Mouse (Mus musculus) CH12.LX (cell line): ENCODE measurements around the gene Adi1. TPM values are rescaled to one million over a fixed set of nuclear protein-coding genes. Genes with fewer than 3 reads are reported as not detected.

Source experiments
- DNase-seq: peaks from one replicate; pipeline ENCODE4 v3.0.0-alpha.2; 2013; ENCODE audit errors: extremely low read depth
- H3K27ac ChIP-seq: 2 replicates; pipeline ENCODE4 v1.5.1; 2012; ENCODE audit warnings: low read depth, mild to moderate bottlenecking, control low read depth, moderate library complexity; ENCODE audit not compliant: insufficient read depth
- H3K27me3 ChIP-seq: replicated peaks from 2 replicates; pipeline ENCODE3; 2012; ENCODE audit warnings: inconsistent platforms
- H3K36me3 ChIP-seq, 2 experiments: replicated peaks in 1 of 2; 2 replicates each; pipeline versions ENCODE3 to v1.6.1; 2012; ENCODE audit warnings: inconsistent platforms in 1 of 2, low read length in 1 of 2, mild to moderate bottlenecking in 1 of 2, mixed read lengths in 1 of 2, moderate library complexity in 1 of 2; ENCODE audit not compliant: control insufficient read depth in 1 of 2, insufficient read depth in 1 of 2
- H3K4me1 ChIP-seq, 2 experiments: 2 replicates each; pipeline ENCODE4 v1.6.1; 2012; ENCODE audit warnings: inconsistent platforms in 1 of 2, moderate library complexity in 1 of 2; ENCODE audit not compliant: insufficient read depth in 2 of 2, control insufficient read depth in 1 of 2
- H3K4me2 ChIP-seq: 2 replicates; pipeline ENCODE4 v1.6.1; 2012; ENCODE audit warnings: low read depth, mild to moderate bottlenecking, control low read depth; ENCODE audit not compliant: poor library complexity, insufficient read depth, severe bottlenecking
- H3K4me3 ChIP-seq, 3 experiments: fragments of 150-350 bp in 1 of 3; sonication (generic) in 1 of 3; replicated peaks in 1 of 3; 2 replicates each; pipeline versions ENCODE3 to v1.5.1; 2011 to 2012; ENCODE audit warnings: low read depth in 2 of 3, low read length in 2 of 3, mild to moderate bottlenecking in 2 of 3, moderate library complexity in 2 of 3, control low read depth in 1 of 3, improper control_type of control experiment in 1 of 3, inconsistent platforms in 1 of 3, mixed read lengths in 1 of 3; ENCODE audit not compliant: poor library complexity in 1 of 3
- H3K79me2 ChIP-seq: replicated peaks from 2 replicates; pipeline ENCODE4 v1.6.1; 2012; ENCODE audit warnings: mild to moderate bottlenecking, moderate library complexity; ENCODE audit not compliant: control insufficient read depth, poor library complexity, insufficient read depth, severe bottlenecking; ENCODE audit errors: extremely low read depth
- H3K9ac ChIP-seq: 2 replicates; pipeline ENCODE4 v1.6.1; 2012; ENCODE audit warnings: low read depth, mild to moderate bottlenecking, control low read depth, moderate library complexity; ENCODE audit not compliant: insufficient read depth
- H3K9me3 ChIP-seq: replicated peaks from 2 replicates; pipeline ENCODE3; 2012; ENCODE audit warnings: low read length, inconsistent platforms, mixed read lengths
- BHLHE40 ChIP-seq: IDR thresholded peaks from 2 replicates; pipeline ENCODE4 v1.6.1; 2011; ENCODE audit warnings: mild to moderate bottlenecking, low read depth, low read length, improper control_type of control experiment
- CTCF ChIP-seq, 2 experiments: IDR thresholded peaks in 1 of 2; conservative IDR thresholded peaks in 1 of 2; 2 replicates each; pipeline ENCODE4 v1.5.1; 2011 to 2012; ENCODE audit warnings: low read depth in 2 of 2, low read length in 2 of 2, improper control_type of control experiment in 1 of 2, inconsistent platforms in 1 of 2, mild to moderate bottlenecking in 1 of 2, moderate library complexity in 1 of 2
- ELF1 ChIP-seq: IDR thresholded peaks from 2 replicates; pipeline ENCODE4 v1.6.1; 2014; ENCODE audit warnings: low read depth, mild to moderate bottlenecking, inconsistent platforms, low read length, improper control_type of control experiment
- HCFC1 ChIP-seq: IDR thresholded peaks from 2 replicates; pipeline ENCODE4 v1.6.1; 2012; ENCODE audit warnings: low read depth, mild to moderate bottlenecking, inconsistent platforms, low read length, improper control_type of control experiment
- IRF4 ChIP-seq: IDR thresholded peaks from 2 replicates; pipeline ENCODE4 v1.6.1; 2014; ENCODE audit warnings: low read depth, mild to moderate bottlenecking, inconsistent platforms, low read length, improper control_type of control experiment
- MAZ ChIP-seq: IDR thresholded peaks from 2 replicates; pipeline ENCODE4 v1.6.1; 2012; ENCODE audit warnings: low read depth, mild to moderate bottlenecking, inconsistent platforms, low read length, improper control_type of control experiment, moderate library complexity
- MEF2A ChIP-seq: IDR thresholded peaks from 2 replicates; pipeline ENCODE4 v1.6.1; 2014; ENCODE audit warnings: low read depth, mild to moderate bottlenecking, inconsistent platforms, low read length, improper control_type of control experiment, borderline replicate concordance
- MYC ChIP-seq: IDR thresholded peaks from 2 replicates; pipeline ENCODE4 v1.6.1; 2011; ENCODE audit warnings: low read depth, mild to moderate bottlenecking, improper control_type of control experiment, low read length
- NELFE ChIP-seq: IDR thresholded peaks from 2 replicates; pipeline ENCODE4 v1.6.1; 2011; ENCODE audit warnings: low read depth, low read length, improper control_type of control experiment
- NRF1 ChIP-seq: IDR thresholded peaks from 2 replicates; pipeline ENCODE4 v1.6.1; 2014; ENCODE audit warnings: low read depth, mild to moderate bottlenecking, inconsistent platforms, low read length, improper control_type of control experiment, moderate library complexity
- POLR2AphosphoS2 ChIP-seq: IDR thresholded peaks from 2 replicates; pipeline ENCODE4 v1.6.1; 2011; ENCODE audit warnings: low read depth, low read length, improper control_type of control experiment
- RAD21 ChIP-seq: IDR thresholded peaks from 2 replicates; pipeline ENCODE4 v1.6.1; 2011; ENCODE audit warnings: low read depth, mild to moderate bottlenecking, low read length, improper control_type of control experiment, moderate library complexity
- RCOR1 ChIP-seq: conservative IDR thresholded peaks from 2 replicates; pipeline ENCODE4 v1.6.1; 2012; ENCODE audit warnings: low read depth, mild to moderate bottlenecking, inconsistent platforms, low read length, improper control_type of control experiment
- SIN3A ChIP-seq: IDR thresholded peaks from 2 replicates; pipeline ENCODE4 v1.6.1; 2012; ENCODE audit warnings: low read length, improper control_type of control experiment, inconsistent platforms
- UBTF ChIP-seq: IDR thresholded peaks from 2 replicates; pipeline ENCODE4 v1.6.1; 2012; ENCODE audit warnings: low read depth, mild to moderate bottlenecking, inconsistent platforms, low read length, improper control_type of control experiment, moderate library complexity
- ZMIZ1 ChIP-seq: IDR thresholded peaks from 2 replicates; pipeline ENCODE4 v1.6.1; 2012; ENCODE audit warnings: low read depth, mild to moderate bottlenecking, inconsistent platforms, low read length, improper control_type of control experiment
- ZNF384 ChIP-seq: IDR thresholded peaks from 2 replicates; pipeline ENCODE4 v1.6.1; 2012; ENCODE audit warnings: low read depth, low read length, improper control_type of control experiment, inconsistent platforms
- dilution Hi-C: fragments of 300-500 bp; cut with MboI; formaldehyde crosslinking; loops from 2 replicates; pipeline ENCODE4 v1.14.3; 2020; ENCODE audit warnings: low sequenced_read_pairs; ENCODE audit not compliant: extremely low pct_unique_long_range_greater_than_20kb, extremely low pct_ligation_motif_present
- in situ Hi-C: fragments of 300-500 bp; cut with MboI; formaldehyde crosslinking; loops from 3 replicates; pipeline ENCODE4 v1.14.3; 2019; ENCODE audit warnings: low sequenced_read_pairs, low pct_ligation_motif_present, low pct_unique_long_range_greater_than_20kb, mixed read lengths
- polyA plus RNA-seq: library from polyadenylated mRNA; unstranded; fragments of >175 nt; gene quantifications from 2 replicates; pipeline ENCODE4 v1.2.1, GENCODE M21; 2012; ENCODE audit warnings: low read depth; ENCODE audit not compliant: insufficient read length
- total RNA-seq, 2 experiments: library from RNA; depleted of rRNA; stranded (reverse); fragments of 300-350 nt in 1 of 2; fragments of >200 nt in 1 of 2; gene quantifications; 2 replicates each; pipeline ENCODE4 v1.2.3; 2012 to 2014

Adi1 gene
- total and polyA plus RNA-seq, 3 experiments: 27.7 to 58.3 (median 37.5) TPM

- no peaks in the 10 kb centered on the region for H3K27me3 ChIP-seq
- no peaks in the 10 kb centered on the region for H3K79me2 ChIP-seq
- H3K9me3 ChIP-seq: no peaks in the 10 kb centered on the region
- H3K4me1 ChIP-seq: peaks cover 8 to 51% of the 10 kb centered on the region in 2 experiments
- dilution Hi-C loops: no loop called here
- H3K4me2 ChIP-seq: no peak overlapping the region
- TF ChIP-seq IRF4 (no peak), UBTF (no peak), CTCF (conservative IDR thresholded peaks at IDR 0.05 in 1 of 2, IDR thresholded peaks at IDR 0.05 in 1 of 2; ENCODE audit: low read depth in 2 of 2, low read length in 2 of 2) (no peak), RAD21 (no peak), NRF1 (no peak), MEF2A (no peak), SIN3A (no peak), NELFE (no peak), POLR2AphosphoS2 (no peak), BHLHE40 (no peak), ZNF384 (no peak), ELF1 (no peak), RCOR1 (no peak), ZMIZ1 (no peak)
- no peak for DNase-seq
- H3K27ac ChIP-seq: no peak overlapping the region
- no peak overlapping the region for H3K4me3 ChIP-seq
- no peak overlapping the region for H3K9ac ChIP-seq
- in situ Hi-C loops: no loop called here
- H3K36me3 ChIP-seq: peaks cover 33 to 73% of the 10 kb centered on the region in 2 experiments
Measured at GRCm38 (mm10) chr12:28700101-28700511, 25.1 kb downstream of the Adi1 start.

GRCm38 (mm10) chr12:28700561-28701025, 25.6 kb downstream of the Adi1 start:
- H3K27ac ChIP-seq: no peak overlapping the region
- TF ChIP-seq CTCF (conservative IDR thresholded peaks at IDR 0.05 in 1 of 2, IDR thresholded peaks at IDR 0.05 in 1 of 2; ENCODE audit: low read depth in 2 of 2, low read length in 2 of 2) (no peak), MAZ (no peak), HCFC1 (no peak), MYC (no peak)
- H3K4me1 ChIP-seq: peaks cover 8 to 56% of the 10 kb centered on the region in 2 experiments
- peaks cover 29 to 73% of the 10 kb centered on the region in 2 experiments for H3K36me3 ChIP-seq
- H3K9ac ChIP-seq: no peak overlapping the region
- dilution Hi-C loops (no loop called here), in situ Hi-C loops (no loop called here)
- H3K79me2 ChIP-seq: no peaks in the 10 kb centered on the region
- DNase-seq: no peak
- H3K4me2 ChIP-seq: no peak overlapping the region
- no peaks in the 10 kb centered on the region for H3K27me3 ChIP-seq
- no peak overlapping the region for H3K4me3 ChIP-seq
- no peaks in the 10 kb centered on the region for H3K9me3 ChIP-seq
